Mouse (Mus musculus): ENCODE results near the gene Slc38a3. TPM values are rescaled to one million over a fixed set of nuclear protein-coding genes. Genes with fewer than 3 reads are reported as not detected.

Slc38a3 gene
- polyA plus RNA-seq, 1 experiment from 2014 or later, result 7.2 TPM

DNA sequence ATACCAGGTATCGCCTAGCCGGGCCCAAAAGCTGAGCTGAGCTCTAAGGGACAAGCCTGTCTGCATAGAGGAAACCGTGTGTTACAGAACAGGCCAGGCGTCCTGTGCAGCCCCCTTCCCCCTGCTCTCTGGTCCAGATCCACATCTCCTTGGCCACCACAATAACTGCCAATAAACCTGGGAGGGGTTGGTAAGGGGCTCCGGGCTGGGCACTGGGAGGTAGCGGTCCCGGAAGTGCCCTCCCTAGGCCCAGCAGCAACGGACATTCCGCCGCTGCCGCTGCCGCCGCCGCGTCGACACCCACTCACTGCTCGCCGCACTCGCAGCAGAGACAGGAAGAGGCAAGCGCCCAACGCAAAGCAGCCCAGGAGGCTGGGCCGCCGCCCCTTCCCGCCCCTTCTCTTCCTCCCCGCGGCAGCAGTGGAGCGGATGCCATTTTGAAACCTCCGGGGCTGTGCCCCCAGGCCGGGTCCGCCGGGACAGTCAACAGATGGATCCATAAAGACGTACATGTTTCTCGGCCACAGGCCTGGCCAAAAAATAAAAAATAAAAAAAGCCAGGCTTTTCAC, 36.2 kb downstream of the Slc38a3 start:
- H3K4me3 ChIP-seq (ENCODE audit: low read depth, low read length), result peak overlapping the region; percentile 90
- H3K9ac ChIP-seq (ENCODE audit: low read length), result peak overlapping the region; percentile 89
- no peaks in the 10 kb centered on the region for H3K27me3 ChIP-seq (ENCODE audit: control insufficient read depth, insufficient read depth, low read length)
- DNase-seq (ENCODE audit: low spot score) (peak; percentile 79), ATAC-seq (ENCODE audit: insufficient read depth, low FRiP score, low TSS enrichment) (no peak)
- peaks cover 72% of the 10 kb centered on the region for H3K4me1 ChIP-seq (ENCODE audit: control insufficient read depth, insufficient read depth, low read length)
- WGBS, result 2% methylated on average over 33 of the region's 33 CpGs
- no peaks in the 10 kb centered on the region for H3K9me3 ChIP-seq (ENCODE audit: control insufficient read depth, low read length)
- peak overlapping the region; percentile 77 for H3K4me2 ChIP-seq (ENCODE audit: low read depth)
- no peaks in the 10 kb centered on the region; the same call in 1 of the 2 replicates for H3K36me3 ChIP-seq (ENCODE audit: control insufficient read depth, insufficient read depth, low read length)
- H3K27ac ChIP-seq (ENCODE audit: low read depth, low read length), result peak overlapping the region; percentile 98

DNA sequence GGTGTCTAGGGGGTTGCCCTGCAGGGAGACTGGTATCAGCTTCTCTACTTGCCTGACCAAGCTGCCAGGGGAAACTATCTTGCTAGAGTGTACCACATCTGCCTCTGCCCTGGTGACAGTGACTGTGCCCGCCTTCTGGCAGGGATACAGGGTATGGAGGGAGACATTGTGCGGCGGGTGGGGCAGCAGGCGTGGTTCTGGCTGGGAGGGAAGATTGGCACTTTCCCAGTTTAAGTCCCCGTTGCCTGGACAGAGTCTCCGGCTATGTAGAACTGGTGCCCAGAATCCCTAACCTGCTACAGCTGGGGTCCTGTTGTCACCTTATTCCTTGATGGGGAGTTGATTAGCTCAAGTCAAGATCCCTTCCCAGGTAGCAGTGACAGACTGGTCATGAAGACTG, 36.9 kb downstream of the Slc38a3 start:
- Histone ChIP-seq H3K9ac (ENCODE audit: low read length) (peak overlapping the region; percentile 89), H3K4me1 (ENCODE audit: control insufficient read depth, insufficient read depth, low read length) (peaks cover 75% of the 10 kb centered on the region), H3K9me3 (ENCODE audit: control insufficient read depth, low read length) (no peaks in the 10 kb centered on the region), H3K4me3 (ENCODE audit: low read depth, low read length) (peak overlapping the region; percentile 90), H3K27ac (ENCODE audit: low read depth, low read length) (peak overlapping the region; percentile 98), H3K27me3 (ENCODE audit: control insufficient read depth, insufficient read depth, low read length) (no peaks in the 10 kb centered on the region), H3K4me2 (ENCODE audit: low read depth) (peak overlapping the region; percentile 77), H3K36me3 (ENCODE audit: control insufficient read depth, insufficient read depth, low read length) (no peaks in the 10 kb centered on the region; the same call in 1 of the 2 replicates)
- WGBS, result 69% methylated on average over 6 of the region's 6 CpGs
- DNase-seq (ENCODE audit: low spot score), result no peak
- ATAC-seq (ENCODE audit: insufficient read depth, low FRiP score, low TSS enrichment), result no peak

DNA sequence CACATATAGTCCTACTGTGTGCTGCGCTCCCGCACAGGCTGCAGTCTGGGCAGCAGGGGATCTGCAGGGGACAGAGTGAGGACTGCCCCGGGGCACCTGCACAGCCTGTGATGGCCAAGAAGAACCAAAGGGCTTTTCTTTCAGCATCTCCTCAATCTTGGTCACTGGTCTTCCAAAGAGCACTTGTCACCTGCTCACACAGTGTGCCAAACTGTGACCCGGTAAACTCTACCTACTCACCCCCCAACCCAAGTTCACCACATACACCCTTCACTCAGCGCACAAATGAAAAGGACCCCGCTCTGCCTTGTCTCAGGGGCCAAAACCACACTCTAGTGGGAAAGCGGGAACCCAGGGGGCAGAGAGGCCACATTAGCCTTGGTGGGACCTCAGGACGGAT, 37.5 kb downstream of the Slc38a3 start:
- peak overlapping the region; percentile 98 for H3K27ac ChIP-seq (ENCODE audit: low read depth, low read length)
- H3K4me3 ChIP-seq (ENCODE audit: low read depth, low read length), result peak overlapping the region; percentile 90
- no peak for DNase-seq (ENCODE audit: low spot score)
- WGBS, result 76% methylated on average over 8 of the region's 8 CpGs
- peak overlapping the region; percentile 77 for H3K4me2 ChIP-seq (ENCODE audit: low read depth)
- no peaks in the 10 kb centered on the region; the same call in 1 of the 2 replicates for H3K36me3 ChIP-seq (ENCODE audit: control insufficient read depth, insufficient read depth, low read length)
- no peaks in the 10 kb centered on the region for H3K27me3 ChIP-seq (ENCODE audit: control insufficient read depth, insufficient read depth, low read length)
- peak overlapping the region; percentile 37; the same call in 1 of the 2 replicates for H3K9ac ChIP-seq (ENCODE audit: low read length)
- no peaks in the 10 kb centered on the region for H3K9me3 ChIP-seq (ENCODE audit: control insufficient read depth, low read length)
- peaks cover 75% of the 10 kb centered on the region for H3K4me1 ChIP-seq (ENCODE audit: control insufficient read depth, insufficient read depth, low read length)
- ATAC-seq (ENCODE audit: insufficient read depth, low FRiP score, low TSS enrichment), result no peak

DNA sequence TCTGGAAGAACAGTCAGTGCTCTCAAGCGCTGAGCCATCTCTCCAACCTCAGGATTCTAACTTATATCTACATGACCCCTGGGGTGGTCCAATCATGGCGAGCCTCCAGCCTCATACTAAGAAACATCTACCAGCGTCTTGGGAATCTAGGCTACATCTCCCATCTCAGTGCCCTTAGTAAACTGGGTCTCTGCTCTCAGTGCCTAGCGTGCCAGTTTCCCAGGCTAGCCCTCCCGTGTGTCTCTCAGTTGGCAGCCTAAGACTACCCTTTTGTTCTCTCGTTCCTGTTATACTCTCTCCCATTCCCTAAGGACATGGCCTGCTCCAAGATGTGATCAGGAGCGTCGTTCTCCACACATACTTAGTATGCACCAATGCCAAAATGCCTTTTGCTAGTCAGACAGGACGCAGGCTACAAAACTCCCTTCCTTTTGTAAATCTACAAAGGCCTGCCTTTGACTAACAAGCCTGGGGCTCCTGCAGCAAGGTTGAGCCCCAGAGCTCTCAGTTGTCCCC, 38.0 kb downstream of the Slc38a3 start:
- H3K9me3 ChIP-seq (ENCODE audit: control insufficient read depth, low read length), result no peaks in the 10 kb centered on the region
- no peaks in the 10 kb centered on the region for H3K27me3 ChIP-seq (ENCODE audit: control insufficient read depth, insufficient read depth, low read length)
- H3K4me1 ChIP-seq (ENCODE audit: control insufficient read depth, insufficient read depth, low read length), result peaks cover 77% of the 10 kb centered on the region
- ATAC-seq (ENCODE audit: insufficient read depth, low FRiP score, low TSS enrichment) (no peak), DNase-seq (ENCODE audit: low spot score) (no peak)
- WGBS, result 42% methylated on average over 9 of the region's 9 CpGs
- H3K4me3 ChIP-seq (ENCODE audit: low read depth, low read length), result no peak overlapping the region
- H3K9ac ChIP-seq (ENCODE audit: low read length), result peak overlapping the region; percentile 37; the same call in 1 of the 2 replicates
- H3K27ac ChIP-seq (ENCODE audit: low read depth, low read length), result peak overlapping the region; percentile 98
- H3K36me3 ChIP-seq (ENCODE audit: control insufficient read depth, insufficient read depth, low read length), result no peaks in the 10 kb centered on the region; the same call in 1 of the 2 replicates
- H3K4me2 ChIP-seq (ENCODE audit: low read depth), result peak overlapping the region; percentile 77

DNA sequence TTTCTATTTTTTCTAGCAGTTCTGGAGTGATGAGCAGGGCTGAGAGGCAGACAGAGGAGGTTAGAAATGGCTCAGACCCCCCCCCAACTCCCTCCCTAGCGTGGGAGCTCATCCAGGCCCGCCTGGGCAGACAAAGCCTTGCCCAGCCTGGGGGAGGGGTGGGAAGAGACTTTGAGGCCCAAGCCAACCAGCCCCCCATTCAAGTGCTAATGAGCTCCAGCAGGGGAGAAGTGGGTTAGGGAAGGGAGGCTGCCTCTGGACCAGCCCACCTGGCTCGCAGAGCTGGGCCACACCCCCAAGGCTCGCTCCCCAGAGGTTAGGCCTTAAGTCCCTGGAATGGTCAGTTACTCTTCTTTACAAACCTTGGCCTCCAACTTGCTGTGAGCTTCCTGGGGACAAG, 38.8 kb downstream of the Slc38a3 start:
- peak; percentile 89 for DNase-seq (ENCODE audit: low spot score)
- Histone ChIP-seq H3K9me3 (ENCODE audit: control insufficient read depth, low read length) (no peaks in the 10 kb centered on the region), H3K4me1 (ENCODE audit: control insufficient read depth, insufficient read depth, low read length) (peaks cover 75% of the 10 kb centered on the region), H3K4me3 (ENCODE audit: low read depth, low read length) (peak overlapping the region; percentile 20; the same call in 1 of the 2 replicates), H3K36me3 (ENCODE audit: control insufficient read depth, insufficient read depth, low read length) (no peaks in the 10 kb centered on the region; the same call in 1 of the 2 replicates), H3K4me2 (ENCODE audit: low read depth) (peak overlapping the region; percentile 54), H3K27me3 (ENCODE audit: control insufficient read depth, insufficient read depth, low read length) (no peaks in the 10 kb centered on the region), H3K27ac (ENCODE audit: low read depth, low read length) (peak overlapping the region; percentile 98), H3K9ac (ENCODE audit: low read length) (peak overlapping the region; percentile 65)
- WGBS, result 3% methylated on average over 4 of the region's 4 CpGs
- peak; percentile 45 for ATAC-seq (ENCODE audit: insufficient read depth, low FRiP score, low TSS enrichment)

DNA sequence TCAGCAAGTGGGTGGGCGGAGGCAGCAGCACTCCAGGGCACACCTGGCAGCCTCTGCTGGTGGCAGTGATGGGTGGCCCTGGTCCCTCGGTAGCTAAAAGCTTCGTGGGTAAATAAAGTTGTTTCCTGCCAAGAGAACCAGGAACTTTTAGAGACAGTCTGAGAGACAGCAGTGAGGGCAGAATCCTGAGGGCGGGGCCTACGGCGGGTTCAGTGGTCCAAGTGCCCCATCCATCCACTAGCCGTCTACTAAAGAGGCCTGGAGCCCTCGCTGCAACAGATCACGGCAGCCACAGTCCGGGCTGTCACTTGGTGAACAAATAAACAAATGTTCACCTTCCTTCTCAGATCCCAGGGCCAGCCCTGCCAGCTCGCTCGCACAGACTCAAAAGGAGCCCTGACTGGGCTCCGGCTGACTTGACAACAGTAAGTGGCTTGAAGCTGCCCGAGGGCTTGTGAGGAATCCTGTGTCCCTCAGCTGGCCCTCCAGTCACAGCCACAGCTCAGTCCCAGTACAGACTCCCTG, 39.4 kb downstream of the Slc38a3 start:
- WGBS, result 6% methylated on average over 14 of the region's 14 CpGs
- Histone ChIP-seq H3K27ac (ENCODE audit: low read depth, low read length) (peak overlapping the region; percentile 98), H3K4me3 (ENCODE audit: low read depth, low read length) (peak overlapping the region; percentile 20), H3K4me1 (ENCODE audit: control insufficient read depth, insufficient read depth, low read length) (peaks cover 73% of the 10 kb centered on the region), H3K27me3 (ENCODE audit: control insufficient read depth, insufficient read depth, low read length) (no peaks in the 10 kb centered on the region), H3K9me3 (ENCODE audit: control insufficient read depth, low read length) (no peaks in the 10 kb centered on the region), H3K36me3 (ENCODE audit: control insufficient read depth, insufficient read depth, low read length) (no peaks in the 10 kb centered on the region; the same call in 1 of the 2 replicates), H3K4me2 (ENCODE audit: low read depth) (peak overlapping the region; percentile 54), H3K9ac (ENCODE audit: low read length) (peak overlapping the region; percentile 65)
- DNase-seq (ENCODE audit: low spot score) (peak; percentile 71), ATAC-seq (ENCODE audit: insufficient read depth, low FRiP score, low TSS enrichment) (peak; percentile 24; the same call in 1 of the 2 replicates)

DNA sequence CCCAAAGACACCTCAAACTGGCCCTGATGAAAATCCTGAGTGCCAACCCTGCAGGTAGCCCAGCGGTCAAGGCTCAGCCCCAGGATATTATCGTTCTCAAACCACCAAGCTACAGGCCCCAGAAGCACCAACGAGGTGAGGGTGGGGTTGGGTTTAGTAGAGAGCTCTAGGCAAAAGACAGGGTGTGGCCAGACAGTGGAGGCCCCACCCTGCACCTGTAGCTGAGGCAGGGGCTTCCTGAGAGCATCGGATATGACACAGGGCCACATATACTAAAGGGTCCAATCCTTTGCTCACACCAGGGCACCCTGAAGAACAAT, 40.0 kb downstream of the Slc38a3 start:
- no peak for ATAC-seq (ENCODE audit: insufficient read depth, low FRiP score, low TSS enrichment)
- peak overlapping the region; percentile 54 for H3K4me2 ChIP-seq (ENCODE audit: low read depth)
- WGBS, result 33% methylated on average over 4 of the region's 4 CpGs

DNA sequence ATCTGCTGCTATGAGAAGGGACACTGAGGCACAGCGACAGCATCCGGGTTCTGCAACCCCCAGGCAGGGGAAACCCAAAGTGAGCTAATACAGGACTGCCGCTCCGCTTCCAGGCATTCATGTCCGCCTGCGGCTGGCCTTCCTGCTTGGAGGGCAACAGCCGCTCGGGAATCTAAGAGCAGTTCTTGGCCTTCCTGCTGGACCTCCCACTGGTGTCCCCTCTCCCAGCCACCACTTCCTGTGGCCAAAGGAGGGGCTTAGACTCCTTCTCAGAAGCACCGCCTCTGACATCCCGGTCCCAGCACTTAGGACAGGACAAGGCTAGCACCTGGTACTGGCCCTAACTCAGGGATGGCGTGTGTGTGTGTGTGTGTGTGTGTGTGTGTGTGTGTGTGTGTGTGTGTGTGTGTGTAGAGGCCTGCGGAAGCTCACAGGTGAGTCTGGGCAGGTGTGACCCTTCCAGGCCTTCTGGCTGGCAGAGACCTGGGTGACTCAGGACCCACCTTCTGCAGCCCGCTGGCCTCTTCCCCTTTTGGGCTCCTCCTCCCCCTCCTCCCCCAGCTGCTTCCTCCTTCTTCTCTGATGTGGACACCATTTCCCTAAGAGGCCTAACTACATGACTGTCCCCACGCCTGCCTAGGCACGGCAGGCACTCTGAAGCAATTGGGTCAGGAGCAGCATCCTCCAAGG, 40.5 kb downstream of the Slc38a3 start:
- ATAC-seq (ENCODE audit: insufficient read depth, low FRiP score, low TSS enrichment) (no peak), DNase-seq (ENCODE audit: low spot score) (no peak)
- H3K36me3 ChIP-seq (ENCODE audit: control insufficient read depth, insufficient read depth, low read length), result no peaks in the 10 kb centered on the region; the same call in 1 of the 2 replicates
- H3K9ac ChIP-seq (ENCODE audit: low read length), result peak overlapping the region; percentile 65
- no peak overlapping the region for H3K4me3 ChIP-seq (ENCODE audit: low read depth, low read length)
- H3K4me2 ChIP-seq (ENCODE audit: low read depth), result peak overlapping the region; percentile 54
- peak overlapping the region; percentile 98 for H3K27ac ChIP-seq (ENCODE audit: low read depth, low read length)
- H3K4me1 ChIP-seq (ENCODE audit: control insufficient read depth, insufficient read depth, low read length), result peaks cover 73% of the 10 kb centered on the region
- 37% methylated on average over 14 of the region's 15 CpGs for WGBS
- H3K27me3 ChIP-seq (ENCODE audit: control insufficient read depth, insufficient read depth, low read length), result no peaks in the 10 kb centered on the region
- no peaks in the 10 kb centered on the region for H3K9me3 ChIP-seq (ENCODE audit: control insufficient read depth, low read length)

More for the DNA sequence above, 40.0 kb downstream of the Slc38a3 start:
- H3K4me3 ChIP-seq (ENCODE audit: low read depth, low read length), result no peak overlapping the region
- H3K36me3 ChIP-seq (ENCODE audit: control insufficient read depth, insufficient read depth, low read length), result no peaks in the 10 kb centered on the region; the same call in 1 of the 2 replicates
- H3K4me1 ChIP-seq (ENCODE audit: control insufficient read depth, insufficient read depth, low read length), result peaks cover 73% of the 10 kb centered on the region
- no peak for DNase-seq (ENCODE audit: low spot score)
- H3K27ac ChIP-seq (ENCODE audit: low read depth, low read length), result peak overlapping the region; percentile 98
- H3K9me3 ChIP-seq (ENCODE audit: control insufficient read depth, low read length), result no peaks in the 10 kb centered on the region
- H3K27me3 ChIP-seq (ENCODE audit: control insufficient read depth, insufficient read depth, low read length), result no peaks in the 10 kb centered on the region
- peak overlapping the region; percentile 65 for H3K9ac ChIP-seq (ENCODE audit: low read length)

Data from neural tube, embryonic 11.5 days (tissue).